Mouse (Mus musculus) ovary, postnatal 36 days (tissue): ENCODE results near the gene Tspan9.

ENCODE experiments used
- DNase-seq: peaks from one replicate; pipeline ENCODE4 v3.0.0; 2022; ENCODE audit warnings: low spot score, mixed read lengths

Tspan9 gene

DNA sequence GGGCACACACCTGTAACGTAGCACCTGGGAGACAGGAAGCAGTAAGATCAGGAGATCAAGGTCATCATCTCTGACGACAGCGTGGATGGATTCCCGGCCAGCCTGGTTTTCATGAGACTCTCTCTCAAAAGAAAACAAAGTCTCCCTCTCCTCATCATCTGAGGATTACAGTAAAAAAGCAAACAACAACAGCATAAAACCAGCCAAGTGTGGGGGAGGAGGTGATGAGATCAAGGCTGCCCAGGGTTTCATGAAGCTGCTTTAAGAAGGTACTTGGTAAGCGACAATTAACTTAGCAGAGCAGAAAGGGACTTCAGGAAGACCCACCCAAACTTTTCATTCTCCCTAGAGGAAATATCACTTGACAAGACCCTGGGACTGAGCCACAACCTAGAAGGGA is 39.5 kb downstream of the Tspan9 start:
- DNase-seq = no peak

- DNase-seq = no peak
Measured at GRCm38 (mm10) chr6:128102296-128102999, 40.9 kb downstream of the Tspan9 start.

GRCm38 (mm10) chr6:128099871-128100270 is 43.5 kb downstream of the Tspan9 start:
- no peak for DNase-seq

GRCm38 (mm10) chr6:128099190-128099589 is 44.2 kb downstream of the Tspan9 start:
- no peak for DNase-seq

DNA sequence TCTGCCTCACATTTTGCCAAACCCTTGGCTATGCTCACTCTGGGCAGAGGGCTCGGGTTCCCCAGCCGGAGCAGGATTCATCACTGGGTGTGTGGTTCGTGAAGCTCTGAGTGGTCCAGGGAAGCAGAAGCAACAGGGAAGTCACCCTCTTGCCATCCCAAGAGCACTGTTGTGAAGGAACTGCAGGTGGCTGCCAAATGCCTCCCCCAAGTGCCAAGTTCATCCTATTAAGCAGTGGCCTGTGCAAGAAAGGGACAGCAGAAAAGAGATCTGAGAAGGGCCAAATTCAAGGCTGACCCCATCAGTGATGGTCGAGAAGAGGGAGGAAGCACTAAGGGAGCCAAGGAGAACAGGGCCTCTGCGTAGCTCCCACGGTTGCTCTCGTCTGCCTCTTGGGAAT is 46.9 kb downstream of the Tspan9 start:
- DNase-seq = no peak

GRCm38 (mm10) chr6:128095906-128096305 is 47.5 kb downstream of the Tspan9 start:
- DNase-seq = no peak

DNA sequence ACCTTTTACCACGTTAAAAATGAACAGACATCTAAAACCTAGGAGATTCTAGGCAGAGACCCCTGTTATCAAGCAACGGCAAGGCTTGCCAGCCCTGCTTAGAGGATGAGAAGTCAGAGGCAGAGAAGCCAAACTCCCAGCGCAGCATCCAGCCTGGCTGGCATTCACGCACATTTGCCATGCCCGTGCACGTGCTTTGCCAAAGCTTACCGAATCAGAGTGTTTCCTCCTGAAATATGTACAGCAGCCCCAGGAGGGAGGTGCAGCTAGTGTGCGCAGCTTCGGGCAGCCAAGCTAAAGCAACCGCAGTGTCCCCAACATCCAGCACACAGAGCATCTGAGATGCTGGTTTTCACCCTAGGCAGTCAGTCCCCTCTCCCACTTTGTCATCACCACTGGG is 48.3 kb downstream of the Tspan9 start:
- DNase-seq = no peak

DNA sequence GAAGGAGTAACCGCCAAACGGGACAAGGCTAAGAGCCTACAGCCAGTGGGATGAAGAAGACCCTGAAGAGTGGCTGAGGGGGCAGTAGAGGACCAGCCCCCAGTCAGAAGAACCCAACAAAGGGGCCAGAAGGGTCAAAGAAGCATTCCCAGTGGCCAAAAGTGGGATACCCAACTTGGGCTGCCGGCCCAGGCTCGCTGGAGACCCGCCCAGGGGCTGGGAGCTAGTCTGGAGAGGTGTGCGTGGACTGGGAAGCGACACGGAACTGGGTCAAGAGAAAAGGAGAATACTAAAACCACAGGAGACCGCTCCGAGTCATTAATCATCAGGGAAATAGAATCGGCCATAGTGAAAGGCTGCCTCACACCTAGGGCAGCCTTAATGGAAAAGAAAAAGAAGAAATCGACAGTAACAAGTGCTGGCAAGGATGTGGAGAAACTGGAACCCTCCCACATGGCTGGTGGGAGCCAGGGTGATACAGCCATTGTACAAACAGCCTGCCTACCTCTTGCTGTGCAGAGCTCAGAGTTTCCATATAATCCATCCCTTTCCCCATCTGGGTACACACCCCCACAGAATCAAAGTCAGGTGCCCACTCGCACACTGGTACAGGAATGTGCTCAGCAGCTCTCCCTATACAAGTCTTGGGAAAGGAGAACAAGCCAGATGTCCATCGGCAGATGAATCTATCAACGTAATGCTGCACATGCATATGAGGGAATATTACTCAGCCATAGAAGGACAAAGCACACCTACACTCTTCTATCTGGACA is 49.4 kb downstream of the Tspan9 start:
- DNase-seq = no peak

DNA sequence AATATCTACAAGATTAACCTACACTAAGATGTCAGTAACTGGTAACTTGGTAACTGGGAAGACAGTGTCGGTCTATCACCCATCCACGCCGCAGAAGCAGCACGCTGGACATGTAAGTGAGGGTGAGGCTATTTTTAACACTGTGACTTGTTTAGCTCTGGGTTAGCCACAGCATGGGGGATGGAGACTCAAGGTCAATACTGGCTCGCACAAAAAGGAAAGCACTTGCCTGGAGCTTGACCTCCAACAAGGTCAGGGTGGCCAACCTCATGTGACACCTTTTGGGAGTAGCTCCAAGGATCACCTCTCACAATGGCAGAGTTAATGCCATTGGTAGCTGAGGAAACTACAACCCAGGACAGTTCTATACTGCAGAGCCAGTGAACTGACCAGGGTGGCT is 50.8 kb downstream of the Tspan9 start:
- DNase-seq = no peak

- DNase-seq = no peak
Measured at GRCm38 (mm10) chr6:128091833-128092166, 51.6 kb downstream of the Tspan9 start.

GRCm38 (mm10) chr6:128090985-128091832 is 52.2 kb downstream of the Tspan9 start:
- DNase-seq = no peak

DNA sequence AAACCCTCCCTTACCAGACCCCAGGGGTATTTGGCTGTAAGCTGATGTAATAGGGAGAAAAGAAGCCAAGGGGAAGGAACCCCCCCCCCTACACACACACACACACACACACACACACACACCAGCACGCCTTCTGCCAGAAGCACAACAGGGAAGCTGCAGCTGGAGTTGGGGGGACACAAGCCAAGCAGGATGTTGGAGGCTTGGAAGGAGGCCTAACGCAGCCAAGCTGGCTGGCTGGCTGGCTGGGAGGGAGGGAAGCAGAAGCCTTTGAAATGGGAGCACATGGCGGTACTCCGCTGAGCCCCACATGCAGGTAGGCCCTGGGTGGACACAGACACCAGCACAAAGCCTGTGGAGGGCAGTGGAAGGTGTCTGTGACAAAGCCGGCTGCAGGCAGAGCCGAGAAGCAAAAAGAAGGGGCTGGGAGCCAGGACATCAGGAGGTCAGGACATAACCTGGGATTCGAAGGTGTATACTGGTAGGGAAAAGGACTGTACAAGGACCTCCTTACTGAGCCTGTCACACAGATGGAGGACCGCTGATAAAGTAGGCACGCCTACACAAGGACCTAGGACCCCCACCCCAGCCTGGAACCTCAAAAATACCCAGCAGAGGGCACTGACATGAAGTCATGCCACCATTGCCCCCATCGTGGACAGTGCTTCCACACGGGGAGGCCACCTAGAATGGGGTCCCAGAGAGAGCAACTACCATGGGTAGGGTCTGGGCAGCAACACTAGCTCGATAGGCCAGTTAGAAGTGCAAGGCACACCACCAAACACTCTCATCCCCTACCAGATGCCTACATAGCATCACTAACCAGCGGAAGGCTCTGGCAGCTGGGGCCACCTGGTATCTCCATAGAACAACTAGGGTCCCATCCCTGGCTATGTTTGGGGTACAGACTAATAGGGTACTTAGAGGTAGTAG is 53.4 kb downstream of the Tspan9 start:
- peak; percentile 57 for DNase-seq

GRCm38 (mm10) chr6:128088746-128089523 is 54.5 kb downstream of the Tspan9 start:
- no peak for DNase-seq

DNA sequence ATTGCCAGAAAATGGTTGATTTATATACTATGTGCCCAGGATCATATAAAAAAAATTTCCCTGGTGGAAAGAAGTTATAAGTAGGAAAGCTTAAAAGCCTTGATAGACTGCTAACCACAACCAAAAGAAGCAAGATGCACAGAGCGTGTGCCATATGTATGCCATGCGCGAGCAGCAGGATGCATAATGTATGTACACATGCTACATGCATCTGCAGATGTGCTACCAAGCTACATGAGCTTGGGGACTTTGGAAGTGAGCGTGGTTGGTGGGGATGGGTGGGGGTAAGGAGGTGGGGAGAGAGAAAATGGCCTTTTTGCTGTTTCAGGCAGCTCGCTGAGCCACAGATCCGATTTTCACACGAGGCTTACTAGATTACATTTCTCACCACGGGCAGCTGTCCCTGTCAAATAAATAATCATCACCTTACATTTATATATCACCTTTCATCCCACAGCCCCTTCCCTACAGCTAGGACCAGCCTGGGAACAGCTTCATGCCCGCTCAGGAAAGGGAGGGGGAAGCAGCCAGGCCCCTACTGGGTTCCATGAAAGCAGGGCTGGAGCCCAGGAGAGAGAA is 57.8 kb downstream of the Tspan9 start:
- no peak for DNase-seq

- DNase-seq = no peak
Measured at GRCm38 (mm10) chr6:128083305-128083704, 60.1 kb downstream of the Tspan9 start.

DNA sequence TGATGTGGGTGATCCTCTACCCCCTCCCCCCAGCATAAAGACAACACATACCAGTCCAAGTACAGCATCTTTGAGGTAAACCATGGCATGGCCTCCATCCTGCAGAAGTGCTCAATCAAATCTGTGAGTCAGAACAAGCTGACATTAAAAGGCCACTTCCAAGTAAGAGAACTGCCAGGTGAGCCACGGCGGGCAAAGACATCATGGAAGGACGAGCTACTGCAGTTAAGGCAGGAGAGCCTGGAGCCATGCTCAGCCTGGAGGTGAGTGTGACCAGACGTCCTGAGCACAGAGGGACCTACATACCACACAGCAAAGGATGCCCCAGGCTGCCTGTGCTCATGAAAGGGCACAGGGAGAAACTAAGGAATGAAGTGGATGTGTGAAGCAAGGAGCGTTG is 61.6 kb downstream of the Tspan9 start:
- no peak for DNase-seq

DNA sequence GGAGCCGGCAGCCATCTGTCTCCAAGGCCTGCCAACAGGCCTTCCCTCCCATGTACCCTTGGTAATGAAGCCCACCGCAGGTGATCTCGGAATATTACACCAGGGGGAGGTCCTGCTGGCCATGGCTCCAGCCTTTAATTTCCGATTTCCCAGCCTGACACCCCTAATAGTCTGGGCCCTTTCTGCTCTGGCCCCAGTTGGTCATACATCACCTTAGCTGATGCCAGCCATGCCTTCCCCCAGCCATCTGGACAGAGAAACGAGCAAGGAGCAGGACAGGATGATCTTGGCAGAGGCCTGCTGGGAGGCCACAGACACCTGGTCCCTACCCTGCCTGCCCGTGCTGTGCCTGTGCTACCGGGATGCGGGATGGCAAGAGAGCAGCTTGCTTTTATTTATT is 62.1 kb downstream of the Tspan9 start:
- no peak for DNase-seq

- DNase-seq = no peak
Measured at GRCm38 (mm10) chr6:128079576-128080224, 63.7 kb downstream of the Tspan9 start.

- DNase-seq = no peak
Measured at GRCm38 (mm10) chr6:128078508-128078907, 64.9 kb downstream of the Tspan9 start.
